Mouse (Mus musculus): ENCODE results near the gene Ppm1f.

GRCm38 (mm10) chr16:16870617-16871331 is 25.5 kb upstream of the Ppm1f start, which contains the start of the genes Top3b and Vpreb1:
- peak; percentile 92 for TF ChIP-seq POLR2A (IDR thresholded peaks at IDR 0.05; ENCODE audit: control insufficient read depth, low read depth, low read length)
- TF ChIP-seq CTCF (IDR thresholded peaks at IDR 0.05; ENCODE audit: control insufficient read depth, insufficient read depth, insufficient replicate concordance, low read depth, low read length) = peak; percentile 21; the same call in 1 of the 2 replicates

Data from testis, adult 2 months (tissue).